Mouse (Mus musculus) limb, embryonic 14.5 days (tissue): ENCODE measurements around the gene Lrba. TPM values are rescaled to one million over a fixed set of nuclear protein-coding genes. Genes with fewer than 3 reads are reported as not detected.

Experiments used
- ATAC-seq: fragments of 200-750 bp; cut with Nextera tagmentation; 2 replicates; pipeline ENCODE4 v1.8.0; 2017; ENCODE audit warnings: low read depth, moderate number of reproducible peaks, moderate TSS enrichment; ENCODE audit not compliant: low FRiP score
- DNase-seq: peaks from one replicate; pipeline ENCODE4 v3.0.0-alpha.2; 2015; ENCODE audit warnings: low spot score
- H3K27ac ChIP-seq: fragments of 300-500 bp; sonication (generic); replicated peaks from 2 replicates; pipeline ENCODE4 v1.5.1; 2014; ENCODE audit warnings: low read depth, mild to moderate bottlenecking, low read length, moderate library complexity, mixed read lengths
- H3K27me3 ChIP-seq: fragments of 300-500 bp; sonication (generic); 2 replicates; pipeline ENCODE4 v1.6.1; 2014; ENCODE audit warnings: low read length, mixed read lengths; ENCODE audit not compliant: control insufficient read depth, insufficient read depth
- H3K36me3 ChIP-seq: fragments of 300-500 bp; sonication (generic); 2 replicates; pipeline ENCODE4 v1.6.1; 2014; ENCODE audit warnings: mild to moderate bottlenecking, low read length, moderate library complexity, mixed read lengths; ENCODE audit not compliant: control insufficient read depth, insufficient read depth
- H3K4me1 ChIP-seq: fragments of 300-500 bp; sonication (generic); 2 replicates; pipeline ENCODE4 v1.6.1; 2014; ENCODE audit warnings: antibody characterized with exemption, low read length, mixed read lengths; ENCODE audit not compliant: control insufficient read depth, insufficient read depth
- H3K4me2 ChIP-seq: fragments of 300-500 bp; sonication (generic); replicated peaks from 2 replicates; pipeline ENCODE4 v1.6.1; 2014; ENCODE audit warnings: low read depth, mild to moderate bottlenecking, low read length, moderate library complexity; ENCODE audit not compliant: severe bottlenecking
- H3K4me3 ChIP-seq: fragments of 300-500 bp; sonication (generic); replicated peaks from 2 replicates; pipeline ENCODE4 v1.5.1; 2014; ENCODE audit warnings: low read length
- H3K9ac ChIP-seq: fragments of 300-500 bp; sonication (generic); 2 replicates; pipeline ENCODE4 v1.6.1; 2014; ENCODE audit warnings: mild to moderate bottlenecking, low read depth, low read length, moderate library complexity; ENCODE audit not compliant: severe bottlenecking
- H3K9me3 ChIP-seq: fragments of 300-500 bp; sonication (generic); 2 replicates; pipeline ENCODE4 v1.6.1; 2016; ENCODE audit warnings: low read length; ENCODE audit not compliant: control insufficient read depth
- POLR2A ChIP-seq: fragments of 200-500 bp; IDR thresholded peaks from 2 replicates; pipeline ENCODE4 v1.8.0; 2012; ENCODE audit warnings: inconsistent platforms, mild to moderate bottlenecking, moderate library complexity, borderline replicate concordance; ENCODE audit not compliant: insufficient read depth, insufficient read length; ENCODE audit errors: extremely low read depth
- whole genome bisulfite sequencing: fragments of 180-500 bp; shearing (Covaris S2); extraction: QIAGEN DNeasy Blood & Tissue Kit; methylation state at CpG from one replicate; pipeline ENCODE4 v1.1.7; 2014; 5-methylcytosine and 5-hydroxymethylcytosine counted together
- polyA plus RNA-seq, 2 experiments: library from polyadenylated mRNA; depleted of rRNA in 1 of 2; stranded (reverse) in 1 of 2; unstranded in 1 of 2; fragments of >200 nt; fragmentation: Nextera tagmentation in 1 of 2; extraction: Ambion mirVana in 1 of 2; gene quantifications; 2 replicates each; pipeline versions ENCODE4 v1.2.1 to v1.2.3; 2012 to 2014

Gene Lrba
- polyA plus RNA-seq, 2 experiments: 8.9 to 13.6 TPM

- Histone ChIP-seq H3K36me3 (0 out of 2 replicates have a peak, but pooled peaks cover 8% of the 10 kb centered on the region), H3K4me1 (peaks cover 8% of the 10 kb centered on the region; the same call in 1 of the 2 replicates), H3K9me3 (no peaks in the 10 kb centered on the region), H3K27ac (no peak overlapping the region), H3K9ac (no peak overlapping the region), H3K4me2 (no peak overlapping the region), H3K27me3 (no peaks in the 10 kb centered on the region), H3K4me3 (no peak overlapping the region)
- ATAC-seq: no peak
- DNase-seq: no peak
- 70% methylated on average over 11 of the region's 11 CpGs for WGBS
- TF ChIP-seq POLR2A: no peak
Observed at GRCm38 (mm10) chr3:86784930-86785329, 560.5 kb downstream of the Lrba start.

GRCm38 (mm10) chr3:86786280-86786679 lies 561.8 kb downstream of the Lrba start:
- peaks cover 11% of the 10 kb centered on the region for H3K4me1 ChIP-seq
- 81% methylated on average over 12 of the region's 12 CpGs for WGBS
- H3K4me3 ChIP-seq: no peak overlapping the region
- H3K9ac ChIP-seq: no peak overlapping the region
- DNase-seq (no peak), ATAC-seq (no peak)
- no peak for TF ChIP-seq POLR2A
- H3K36me3 ChIP-seq: 0 out of 2 replicates have a peak, but pooled peaks cover 3% of the 10 kb centered on the region
- H3K4me2 ChIP-seq: no peak overlapping the region
- H3K27ac ChIP-seq: no peak overlapping the region
- H3K27me3 ChIP-seq: no peaks in the 10 kb centered on the region
- H3K9me3 ChIP-seq: no peaks in the 10 kb centered on the region

GRCm38 (mm10) chr3:86786845-86787351 lies 562.4 kb downstream of the Lrba start:
- H3K27me3 ChIP-seq: no peaks in the 10 kb centered on the region
- H3K27ac ChIP-seq: 0 out of 2 replicates have a peak overlapping the region, but pooled peaks have one; percentile 46
- no peak for TF ChIP-seq POLR2A
- H3K4me1 ChIP-seq: peaks cover 11% of the 10 kb centered on the region
- 0 out of 2 replicates have a peak, but pooled peaks cover 3% of the 10 kb centered on the region for H3K36me3 ChIP-seq
- no peak overlapping the region for H3K4me3 ChIP-seq
- ATAC-seq (no peak), DNase-seq (no peak)
- no peak overlapping the region for H3K4me2 ChIP-seq
- H3K9ac ChIP-seq: no peak overlapping the region
- no peaks in the 10 kb centered on the region for H3K9me3 ChIP-seq
- 56% methylated on average over 11 of the region's 11 CpGs for WGBS

GRCm38 (mm10) chr3:86787423-86788123 lies 563.1 kb downstream of the Lrba start:
- 77% methylated on average over 10 of the region's 10 CpGs for WGBS
- TF ChIP-seq POLR2A: no peak
- H3K27ac ChIP-seq: 0 out of 2 replicates have a peak overlapping the region, but pooled peaks have one; percentile 46
- H3K4me3 ChIP-seq: no peak overlapping the region
- H3K36me3 ChIP-seq: 0 out of 2 replicates have a peak, but pooled peaks cover 3% of the 10 kb centered on the region
- no peaks in the 10 kb centered on the region for H3K9me3 ChIP-seq
- DNase-seq: no peak
- H3K9ac ChIP-seq: no peak overlapping the region
- H3K4me2 ChIP-seq: no peak overlapping the region
- no peak for ATAC-seq
- peaks cover 11% of the 10 kb centered on the region for H3K4me1 ChIP-seq
- no peaks in the 10 kb centered on the region for H3K27me3 ChIP-seq

GRCm38 (mm10) chr3:86788711-86789110 lies 564.2 kb downstream of the Lrba start:
- 0 out of 2 replicates have a peak, but pooled peaks cover 3% of the 10 kb centered on the region for H3K36me3 ChIP-seq
- WGBS: 61% methylated on average over 6 of the region's 6 CpGs
- no peaks in the 10 kb centered on the region for H3K27me3 ChIP-seq
- ATAC-seq: no peak
- H3K4me1 ChIP-seq: peaks cover 12% of the 10 kb centered on the region
- no peak for TF ChIP-seq POLR2A
- peak; percentile 63 for DNase-seq
- no peak overlapping the region for H3K4me2 ChIP-seq
- no peak overlapping the region for H3K9ac ChIP-seq
- no peaks in the 10 kb centered on the region for H3K9me3 ChIP-seq
- H3K27ac ChIP-seq: no peak overlapping the region
- no peak overlapping the region for H3K4me3 ChIP-seq
